Mouse (Mus musculus) neural tube, embryonic 13.5 days (tissue): ENCODE measurements around the gene Got1. TPM values are rescaled to one million over a fixed set of nuclear protein-coding genes. Genes with fewer than 3 reads are reported as not detected.
"Not testable (repeated sequence)": the region's sequence is repeated elsewhere in the genome, so short reads cannot be mapped to it uniquely, and the experiment has no call there.

Source experiments
- ATAC-seq: fragments of 200-750 bp; cut with Nextera tagmentation; 2 replicates; pipeline ENCODE4 v1.8.0; 2017; ENCODE audit warnings: low read depth, mild to moderate bottlenecking, moderate TSS enrichment, moderate library complexity
- H3K27ac ChIP-seq: fragments of 300-500 bp; sonication (generic); replicated peaks from 2 replicates; pipeline ENCODE4 v1.5.1; 2015; ENCODE audit warnings: moderate library complexity, mild to moderate bottlenecking, inconsistent platforms
- H3K27me3 ChIP-seq: fragments of 300-500 bp; sonication (generic); 2 replicates; pipeline ENCODE4 v1.6.1; 2015; ENCODE audit warnings: mild to moderate bottlenecking, inconsistent platforms
- H3K36me3 ChIP-seq: fragments of 300-500 bp; sonication (generic); 2 replicates; pipeline ENCODE4 v1.6.1; 2015; ENCODE audit warnings: mild to moderate bottlenecking, inconsistent platforms
- H3K4me1 ChIP-seq: fragments of 300-500 bp; sonication (generic); replicated peaks from 2 replicates; pipeline ENCODE4 v1.6.1; 2015; ENCODE audit warnings: inconsistent platforms
- H3K4me2 ChIP-seq: fragments of 300-500 bp; sonication (generic); 2 replicates; pipeline ENCODE4 v1.6.1; 2015; ENCODE audit warnings: inconsistent platforms, mild to moderate bottlenecking, moderate library complexity
- H3K4me3 ChIP-seq: fragments of 300-500 bp; sonication (generic); 2 replicates; pipeline ENCODE4 v1.5.1; 2015; ENCODE audit warnings: mild to moderate bottlenecking, inconsistent platforms
- H3K9ac ChIP-seq: fragments of 300-500 bp; sonication (generic); 2 replicates; pipeline ENCODE4 v1.6.1; 2015; ENCODE audit warnings: moderate library complexity, mild to moderate bottlenecking, inconsistent platforms
- H3K9me3 ChIP-seq: fragments of 300-500 bp; sonication (generic); 2 replicates; pipeline ENCODE4 v1.6.1; 2016; ENCODE audit warnings: inconsistent platforms
- WGBS: fragments of 180-500 bp; shearing (Covaris S2); methylation state at CpG from one replicate; pipeline ENCODE4 v1.1.7; 2015; 5-methylcytosine and 5-hydroxymethylcytosine counted together
- polyA plus RNA-seq: library from polyadenylated mRNA; unstranded; fragments of >200 nt; fragmentation: Nextera tagmentation; extraction: Ambion mirVana; gene quantifications from 2 replicates; pipeline ENCODE4 v1.2.1, GENCODE M21; 2015

Gene Got1
- polyA plus RNA-seq, 1 experiment from 2014 or later = 83.5 TPM

DNA sequence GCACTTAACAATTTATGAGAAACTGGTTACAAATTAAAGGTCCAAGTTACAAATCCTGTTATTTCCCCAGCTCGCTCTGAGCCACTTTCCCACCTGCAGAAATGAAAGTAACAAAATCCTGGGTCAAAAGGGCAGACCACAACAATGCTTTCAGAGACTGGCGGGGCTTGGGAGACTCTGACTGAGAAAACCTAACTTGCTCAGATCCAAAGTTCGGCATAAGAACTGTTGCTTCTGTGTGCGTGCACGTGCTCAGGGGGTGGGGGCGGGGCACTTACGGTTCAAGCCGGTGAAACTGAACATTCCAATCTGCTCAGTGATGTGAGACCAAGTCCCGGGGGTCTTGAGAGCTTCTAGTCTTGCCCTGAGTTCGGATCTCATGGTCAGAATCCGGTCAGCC is 21.8 kb downstream of the Got1 start:
- Histone ChIP-seq H3K4me1 (no peaks in the 10 kb centered on the region), H3K36me3 (peaks cover 83% of the 10 kb centered on the region), H3K4me3 (no peak overlapping the region), H3K9ac (no peak overlapping the region), H3K4me2 (no peak overlapping the region), H3K27me3 (no peaks in the 10 kb centered on the region), H3K9me3 (no peaks in the 10 kb centered on the region), H3K27ac (no peak overlapping the region)
- no peak for ATAC-seq
- 90% methylated on average over 11 of the region's 11 CpGs for WGBS

- Histone ChIP-seq H3K27ac (no peak overlapping the region), H3K36me3 (peaks cover 50% of the 10 kb centered on the region), H3K27me3 (peaks cover 8% of the 10 kb centered on the region; the same call in 1 of the 2 replicates), H3K9me3 (no peaks in the 10 kb centered on the region), H3K4me1 (peaks cover 10% of the 10 kb centered on the region; the same call in 1 of the 2 replicates), H3K4me2 (no peak overlapping the region), H3K4me3 (no peak overlapping the region), H3K9ac (no peak overlapping the region)
- no peak for ATAC-seq
- 89% methylated on average over 7 of the region's 7 CpGs for WGBS
Observed at GRCm38 (mm10) chr19:43498874-43499273, 25.5 kb downstream of the Got1 start.

DNA sequence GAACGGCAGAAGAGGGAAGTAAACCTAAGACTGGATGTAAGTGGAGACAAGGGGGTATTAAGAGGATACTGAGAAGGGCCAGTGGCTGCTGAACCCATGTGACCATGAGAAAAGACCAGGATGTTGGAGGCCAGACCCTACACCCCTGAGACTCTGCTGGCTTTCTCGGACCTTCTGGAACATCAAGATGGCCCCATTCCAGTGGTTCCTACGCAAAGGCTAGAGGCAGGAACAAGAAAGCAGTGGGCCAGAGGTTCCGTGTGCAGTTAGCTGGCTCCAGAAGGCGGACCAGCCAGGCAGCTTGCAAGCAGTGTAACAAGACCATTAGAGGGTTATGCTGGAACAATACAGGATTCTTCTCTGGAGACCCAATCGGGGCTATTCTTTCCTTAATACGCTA is 27.0 kb downstream of the Got1 start:
- Histone ChIP-seq H3K4me3 (no peak overlapping the region), H3K4me2 (no peak overlapping the region), H3K27ac (no peak overlapping the region), H3K9ac (no peak overlapping the region), H3K36me3 (peaks cover 38% of the 10 kb centered on the region), H3K4me1 (peaks cover 10% of the 10 kb centered on the region; the same call in 1 of the 2 replicates), H3K9me3 (no peaks in the 10 kb centered on the region), H3K27me3 (peaks cover 11% of the 10 kb centered on the region; the same call in 1 of the 2 replicates)
- 85% methylated on average over 7 of the region's 7 CpGs for WGBS
- no peak for ATAC-seq

DNA sequence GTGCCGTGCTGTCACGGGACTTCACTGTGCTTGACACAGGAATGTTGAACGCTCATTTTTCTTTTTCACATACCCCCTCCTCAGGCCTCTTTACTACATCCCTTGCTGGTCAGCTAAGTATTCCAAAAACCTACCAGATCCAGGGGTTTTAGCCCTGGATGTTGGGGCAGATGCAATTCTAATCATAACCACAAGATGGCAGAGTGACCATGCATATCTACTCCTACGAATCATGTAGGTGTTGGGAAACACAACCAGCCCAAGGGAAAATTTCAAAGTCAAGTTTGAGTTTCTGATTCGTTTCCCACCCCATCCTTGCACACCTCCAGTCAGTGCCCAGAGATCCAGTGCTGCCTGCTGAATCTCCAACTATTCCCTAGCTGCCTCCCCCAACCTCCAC is 28.6 kb downstream of the Got1 start:
- 25% methylated on average over 5 of the region's 5 CpGs for WGBS
- ATAC-seq = no peak
- Histone ChIP-seq H3K27me3 (peaks cover 11% of the 10 kb centered on the region; the same call in 1 of the 2 replicates), H3K4me3 (no peak overlapping the region), H3K4me1 (peaks cover 10% of the 10 kb centered on the region; the same call in 1 of the 2 replicates), H3K9ac (no peak overlapping the region), H3K36me3 (peaks cover 25% of the 10 kb centered on the region), H3K9me3 (no peaks in the 10 kb centered on the region), H3K27ac (no peak overlapping the region), H3K4me2 (no peak overlapping the region)

GRCm38 (mm10) chr19:43494914-43495313 is 29.5 kb downstream of the Got1 start:
- Histone ChIP-seq H3K4me3 (peak overlapping the region; percentile 25), H3K9me3 (no peaks in the 10 kb centered on the region), H3K27ac (no peak overlapping the region), H3K4me2 (peak overlapping the region; percentile 56), H3K4me1 (peaks cover 10% of the 10 kb centered on the region; the same call in 1 of the 2 replicates), H3K36me3 (peaks cover 16% of the 10 kb centered on the region), H3K9ac (peak overlapping the region; percentile 53), H3K27me3 (peaks cover 11% of the 10 kb centered on the region; the same call in 1 of the 2 replicates)
- ATAC-seq = no peak
- WGBS = 10% methylated on average over 14 of the region's 14 CpGs

GRCm38 (mm10) chr19:43493878-43494277 is 30.5 kb downstream of the Got1 start:
- WGBS = 78% methylated on average over 6 of the region's 6 CpGs
- Histone ChIP-seq H3K27ac (no peak overlapping the region), H3K4me2 (no peak overlapping the region), H3K36me3 (peaks cover 5% of the 10 kb centered on the region), H3K9me3 (no peaks in the 10 kb centered on the region), H3K4me1 (peaks cover 10% of the 10 kb centered on the region; the same call in 1 of the 2 replicates), H3K27me3 (peaks cover 11% of the 10 kb centered on the region; the same call in 1 of the 2 replicates), H3K9ac (no peak overlapping the region), H3K4me3 (no peak overlapping the region)
- ATAC-seq = no peak

DNA sequence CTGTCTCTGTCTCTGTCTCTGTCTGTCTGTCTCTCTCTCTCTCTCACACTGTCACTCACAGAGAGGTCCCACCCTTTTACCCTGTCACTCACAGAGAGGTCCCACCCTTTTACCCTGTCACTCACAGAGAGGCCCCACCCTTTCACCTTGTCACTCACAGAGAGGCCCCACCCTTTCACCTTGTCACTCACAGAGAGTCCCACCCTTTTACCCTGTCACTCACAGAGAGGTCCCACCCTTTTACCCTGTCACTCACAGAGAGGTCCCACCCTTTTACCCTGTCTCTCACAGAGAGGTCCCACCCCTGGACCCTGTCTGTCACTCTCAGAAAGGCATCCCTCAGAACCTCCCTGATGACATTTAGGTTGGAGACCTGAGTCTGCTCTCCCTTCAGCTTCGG is 31.1 kb downstream of the Got1 start:
- Histone ChIP-seq H3K4me1 (peaks cover 10% of the 10 kb centered on the region; the same call in 1 of the 2 replicates), H3K27me3 (peaks cover 11% of the 10 kb centered on the region; the same call in 1 of the 2 replicates)
- not testable (repeated sequence) for H3K4me2 ChIP-seq, ATAC-seq, H3K27ac ChIP-seq, H3K9ac ChIP-seq, H3K36me3 ChIP-seq, H3K4me3 ChIP-seq, H3K9me3 ChIP-seq
- WGBS = 77% methylated on average over 1 of the region's 1 CpGs

DNA sequence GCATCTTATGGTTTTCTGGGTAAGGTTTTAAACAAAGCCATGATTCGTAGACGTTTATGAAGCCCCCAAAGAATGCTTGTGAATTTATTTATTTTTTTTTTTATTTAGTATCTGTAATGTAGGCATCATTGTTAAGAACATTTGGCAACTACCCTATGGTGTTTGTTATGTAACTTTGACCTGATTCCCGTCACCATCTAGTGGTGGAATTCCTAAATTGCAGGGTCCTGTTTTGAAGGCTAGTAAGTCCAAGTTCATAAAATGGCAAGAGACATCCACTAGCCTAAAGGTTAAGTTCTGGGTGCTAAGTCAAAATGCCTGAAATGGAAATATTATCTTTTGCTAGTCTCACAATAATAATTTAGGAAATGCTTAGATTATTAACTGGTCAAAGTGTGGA is 37.0 kb downstream of the Got1 start:
- H3K9me3 ChIP-seq = no peaks in the 10 kb centered on the region
- no peak overlapping the region for H3K4me3 ChIP-seq
- no peaks in the 10 kb centered on the region for H3K27me3 ChIP-seq
- H3K9ac ChIP-seq = no peak overlapping the region
- no peak for ATAC-seq
- no peak overlapping the region for H3K27ac ChIP-seq
- WGBS = 45% methylated on average over 3 of the region's 3 CpGs
- H3K4me2 ChIP-seq = no peak overlapping the region
- no peaks in the 10 kb centered on the region for H3K4me1 ChIP-seq
- no peaks in the 10 kb centered on the region for H3K36me3 ChIP-seq

DNA sequence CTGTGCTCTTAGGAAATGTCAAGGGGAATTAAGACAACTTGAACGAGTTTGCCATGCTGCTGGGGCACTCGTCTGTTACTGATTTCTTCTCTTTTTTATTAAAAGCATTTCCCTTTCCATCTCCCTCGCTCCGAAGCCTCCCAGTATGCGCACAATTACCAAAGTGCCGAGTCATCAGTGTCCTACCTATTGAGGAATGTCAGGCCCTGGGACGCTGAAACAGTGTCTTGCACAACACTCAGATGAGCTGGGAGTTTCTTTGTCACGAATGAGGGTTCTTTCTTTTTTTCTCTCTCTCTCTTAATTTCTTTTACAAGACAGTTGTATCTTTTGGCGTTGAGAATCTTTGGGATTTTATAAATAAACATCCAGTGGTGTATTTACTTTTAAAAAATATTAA is 43.9 kb downstream of the Got1 start:
- WGBS = 65% methylated on average over 9 of the region's 9 CpGs
- Histone ChIP-seq H3K27me3 (no peaks in the 10 kb centered on the region), H3K4me2 (no peak overlapping the region), H3K27ac (no peak overlapping the region), H3K9me3 (no peaks in the 10 kb centered on the region), H3K4me1 (peaks cover 3% of the 10 kb centered on the region; the same call in 1 of the 2 replicates), H3K36me3 (no peaks in the 10 kb centered on the region), H3K9ac (no peak overlapping the region), H3K4me3 (no peak overlapping the region)
- no peak for ATAC-seq

- 91% methylated on average over 5 of the region's 5 CpGs for WGBS
- H3K27me3 ChIP-seq = no peaks in the 10 kb centered on the region
- no peaks in the 10 kb centered on the region for H3K36me3 ChIP-seq
- H3K9ac ChIP-seq = no peak overlapping the region
- no peaks in the 10 kb centered on the region for H3K9me3 ChIP-seq
- peaks cover 6% of the 10 kb centered on the region; the same call in 1 of the 2 replicates for H3K4me1 ChIP-seq
- no peak overlapping the region for H3K4me3 ChIP-seq
- no peak for ATAC-seq
- no peak overlapping the region for H3K4me2 ChIP-seq
- H3K27ac ChIP-seq = no peak overlapping the region
Observed at GRCm38 (mm10) chr19:43479431-43479830, 45.0 kb downstream of the Got1 start.

- no peaks in the 10 kb centered on the region for H3K27me3 ChIP-seq
- H3K9ac ChIP-seq = no peak overlapping the region
- WGBS = 21% methylated on average over 5 of the region's 5 CpGs
- no peak overlapping the region for H3K27ac ChIP-seq
- no peak overlapping the region for H3K4me2 ChIP-seq
- H3K9me3 ChIP-seq = no peaks in the 10 kb centered on the region
- peaks cover 6% of the 10 kb centered on the region; the same call in 1 of the 2 replicates for H3K4me1 ChIP-seq
- no peak overlapping the region for H3K4me3 ChIP-seq
- no peaks in the 10 kb centered on the region for H3K36me3 ChIP-seq
- no peak for ATAC-seq
Observed at GRCm38 (mm10) chr19:43478891-43479290, 45.5 kb downstream of the Got1 start.

GRCm38 (mm10) chr19:43477436-43477835 is 47.0 kb downstream of the Got1 start:
- 90% methylated on average over 5 of the region's 5 CpGs for WGBS

DNA sequence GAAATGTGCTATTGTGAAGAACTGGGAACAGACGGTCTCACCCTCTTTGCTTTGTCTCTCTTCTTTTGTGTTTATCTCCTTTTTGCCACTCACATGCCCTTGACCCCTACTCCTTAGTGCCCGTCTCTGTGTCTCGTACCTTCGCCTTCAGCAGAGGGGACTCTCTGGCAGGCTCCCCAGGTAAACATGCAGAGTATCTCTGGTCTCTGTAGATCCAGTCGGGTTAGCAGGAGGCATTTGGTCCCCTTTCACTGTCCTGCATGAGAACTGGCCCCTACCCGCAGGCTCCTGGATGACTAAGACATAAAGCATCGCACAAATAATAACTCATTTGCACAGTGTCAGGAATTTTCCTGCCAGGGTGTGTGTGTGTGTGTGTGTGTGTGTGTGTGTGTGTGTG is 48.3 kb downstream of the Got1 start:
- Histone ChIP-seq H3K4me1 (peaks cover 6% of the 10 kb centered on the region; the same call in 1 of the 2 replicates), H3K9me3 (no peaks in the 10 kb centered on the region), H3K27ac (no peak overlapping the region), H3K36me3 (no peaks in the 10 kb centered on the region), H3K9ac (no peak overlapping the region), H3K4me2 (no peak overlapping the region), H3K27me3 (no peaks in the 10 kb centered on the region), H3K4me3 (no peak overlapping the region)
- 78% methylated on average over 7 of the region's 7 CpGs for WGBS
- no peak for ATAC-seq

More at GRCm38 (mm10) chr19:43477436-43477835, 47.0 kb downstream of the Got1 start:
- peaks cover 6% of the 10 kb centered on the region; the same call in 1 of the 2 replicates for H3K4me1 ChIP-seq
- no peak overlapping the region for H3K4me2 ChIP-seq
- no peaks in the 10 kb centered on the region for H3K36me3 ChIP-seq
- H3K27ac ChIP-seq = no peak overlapping the region
- H3K9me3 ChIP-seq = no peaks in the 10 kb centered on the region
- no peak for ATAC-seq
- no peak overlapping the region for H3K9ac ChIP-seq
- H3K27me3 ChIP-seq = no peaks in the 10 kb centered on the region
- H3K4me3 ChIP-seq = no peak overlapping the region
